Mouse (Mus musculus): ENCODE measurements at regions not wholly inside any gene's neighbourhood (a gene's known extent, or its start where the extent isn't known, plus 50 kb on each side); places are given as distances from the start of the nearest gene placed in this dataset.

GRCm38 (mm10) chr5:28798361-28798760 is 331.3 kb upstream of the Shh start:
- TF ChIP-seq CTCF (IDR thresholded peaks at IDR 0.05; ENCODE audit: extremely low read depth, insufficient read depth, low read length) (no peak), POLR2A (IDR thresholded peaks at IDR 0.05; ENCODE audit: extremely low read depth, insufficient read depth, low read length) (no peak)
